Mouse (Mus musculus): ENCODE measurements around the gene Men1. TPM values are rescaled to one million over a fixed set of nuclear protein-coding genes. Genes with fewer than 3 reads are reported as not detected.

Men1 gene
- polyA plus RNA-seq, 1 experiment from 2014 or later = 103 TPM

DNA sequence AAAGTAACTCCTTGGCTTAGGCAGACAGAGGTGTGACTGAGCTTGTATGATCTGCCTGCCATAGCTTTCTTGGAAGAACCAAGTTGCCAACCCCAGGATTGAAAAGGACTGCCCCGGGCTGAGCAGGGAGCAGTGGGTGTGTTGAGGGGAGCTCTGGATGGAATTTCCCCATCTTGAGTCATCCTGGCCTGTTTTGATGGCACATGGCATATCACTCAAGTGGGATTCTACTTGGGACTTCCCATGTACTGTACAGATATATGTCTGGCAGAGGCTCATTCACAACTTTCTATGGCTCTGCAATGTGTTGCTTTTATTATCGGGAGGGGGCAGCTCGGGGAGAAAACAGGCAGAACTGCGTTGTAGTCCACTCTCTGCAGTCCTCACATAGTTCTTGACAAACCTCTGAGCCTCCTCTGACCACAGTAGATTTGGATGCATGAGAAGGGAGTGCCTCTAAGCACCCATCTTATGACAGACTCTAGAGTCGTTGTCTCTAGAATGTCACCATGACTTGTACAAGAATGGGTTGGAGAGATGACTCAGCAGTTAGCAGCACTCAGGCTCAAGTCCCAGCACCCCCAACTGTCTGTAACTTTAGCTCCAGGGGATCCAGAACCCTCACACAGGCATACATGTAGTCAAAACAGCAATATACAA, 38.1 kb upstream of the Men1 start:
- no peak for ATAC-seq (ENCODE audit: insufficient number of reproducible peaks, insufficient read depth, low FRiP score, low TSS enrichment, low read depth)
- no peak overlapping the region for H3K27ac ChIP-seq
- H3K9me3 ChIP-seq = no peaks in the 10 kb centered on the region
- no peaks in the 10 kb centered on the region for H3K4me1 ChIP-seq (replicated peaks)
- peaks cover 96% of the 10 kb centered on the region for H3K36me3 ChIP-seq
- no peak overlapping the region for H3K9ac ChIP-seq (replicated peaks)
- 94% methylated on average over 5 of the region's 5 CpGs for WGBS
- no peak overlapping the region for H3K4me3 ChIP-seq (replicated peaks)
- no peaks in the 10 kb centered on the region for H3K27me3 ChIP-seq
- H3K4me2 ChIP-seq = no peak overlapping the region

- Histone ChIP-seq H3K36me3 (peaks cover 89% of the 10 kb centered on the region), H3K4me1 (replicated peaks) (peaks cover 6% of the 10 kb centered on the region; the same call in 1 of the 2 replicates), H3K4me3 (replicated peaks) (no peak overlapping the region), H3K27me3 (no peaks in the 10 kb centered on the region), H3K9me3 (no peaks in the 10 kb centered on the region), H3K4me2 (no peak overlapping the region), H3K9ac (replicated peaks) (no peak overlapping the region), H3K27ac (no peak overlapping the region)
- 89% methylated on average over 9 of the region's 9 CpGs for WGBS
- no peak for ATAC-seq (ENCODE audit: insufficient number of reproducible peaks, insufficient read depth, low FRiP score, low TSS enrichment, low read depth)
Measured at GRCm38 (mm10) chr19:6297641-6298040, 37.1 kb upstream of the Men1 start.

DNA sequence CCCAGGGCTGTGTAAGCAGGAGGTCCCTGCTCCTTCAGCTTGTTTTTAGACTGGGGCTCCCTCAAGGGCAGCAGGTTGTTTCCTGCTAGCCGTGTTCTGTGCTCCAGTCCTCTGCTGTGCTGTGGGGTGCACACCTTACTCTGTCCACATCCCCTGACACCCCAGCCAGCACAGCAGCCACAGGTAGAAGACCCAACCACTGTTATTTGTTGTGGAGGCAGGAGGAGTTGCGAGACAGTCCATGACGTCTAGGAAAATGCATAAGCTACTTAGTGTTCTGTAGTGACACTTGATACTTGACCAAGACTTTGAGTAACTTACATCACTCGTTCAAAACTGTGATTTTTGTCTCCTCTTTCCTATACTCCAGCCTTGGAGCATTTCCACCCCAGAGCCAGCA, 35.8 kb upstream of the Men1 start:
- 75% methylated on average over 4 of the region's 4 CpGs for WGBS
- peaks cover 77% of the 10 kb centered on the region for H3K36me3 ChIP-seq
- H3K27me3 ChIP-seq = no peaks in the 10 kb centered on the region
- no peak overlapping the region for H3K9ac ChIP-seq (replicated peaks)
- no peaks in the 10 kb centered on the region for H3K9me3 ChIP-seq
- ATAC-seq (ENCODE audit: insufficient number of reproducible peaks, insufficient read depth, low FRiP score, low TSS enrichment, low read depth) = no peak
- peaks cover 14% of the 10 kb centered on the region; the same call in 1 of the 2 replicates for H3K4me1 ChIP-seq (replicated peaks)
- H3K27ac ChIP-seq = peak overlapping the region; percentile 53; the same call in 1 of the 2 replicates
- H3K4me3 ChIP-seq (replicated peaks) = no peak overlapping the region
- H3K4me2 ChIP-seq = no peak overlapping the region

DNA sequence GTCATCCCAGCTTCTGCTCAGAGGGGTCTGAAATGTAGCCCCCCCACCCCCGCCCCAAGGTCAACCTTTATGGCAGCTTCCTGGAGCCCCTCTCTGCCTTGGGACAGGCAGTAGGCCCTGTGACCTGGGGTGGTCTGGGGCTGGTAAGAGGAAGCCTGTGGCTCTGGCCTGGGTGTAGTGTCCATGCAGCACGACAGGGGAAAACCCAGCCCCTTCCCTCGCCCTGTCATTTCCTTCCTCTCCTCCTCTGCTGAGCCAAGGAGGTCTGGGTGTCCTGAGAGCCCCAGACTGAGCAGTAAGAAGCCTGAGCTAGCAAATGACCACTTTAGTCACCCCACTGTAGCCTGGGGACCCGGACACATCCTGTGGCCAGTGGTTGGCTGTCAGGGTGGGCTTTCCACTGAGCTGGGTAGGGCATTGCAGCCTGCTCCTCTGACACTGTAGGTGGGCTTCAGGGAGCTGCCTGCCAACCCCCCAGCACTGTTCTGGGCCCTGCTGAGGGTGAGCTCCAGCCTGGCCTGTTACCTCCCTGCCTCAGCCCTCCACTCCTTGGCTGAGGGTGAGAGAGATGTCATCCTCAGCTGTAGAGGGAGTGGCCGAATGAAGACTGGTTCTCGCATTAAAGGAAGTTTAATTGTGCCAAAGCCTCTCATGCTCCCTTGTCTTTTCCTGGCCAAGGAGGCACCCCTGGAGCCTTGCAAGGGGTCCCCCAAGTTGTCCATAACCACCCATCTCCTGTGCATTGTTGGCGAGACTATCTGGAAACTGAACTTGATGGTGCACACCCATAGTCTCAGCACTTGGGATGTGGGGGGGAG, 35.1 kb upstream of the Men1 start:
- H3K36me3 ChIP-seq = peaks cover 71% of the 10 kb centered on the region
- no peak overlapping the region for H3K9ac ChIP-seq (replicated peaks)
- no peak for ATAC-seq (ENCODE audit: insufficient number of reproducible peaks, insufficient read depth, low FRiP score, low TSS enrichment, low read depth)
- peaks cover 14% of the 10 kb centered on the region; the same call in 1 of the 2 replicates for H3K4me1 ChIP-seq (replicated peaks)
- H3K27me3 ChIP-seq = no peaks in the 10 kb centered on the region
- H3K4me3 ChIP-seq (replicated peaks) = no peak overlapping the region
- no peak overlapping the region for H3K4me2 ChIP-seq
- H3K27ac ChIP-seq = peak overlapping the region; percentile 53; the same call in 1 of the 2 replicates
- H3K9me3 ChIP-seq = no peaks in the 10 kb centered on the region
- WGBS = 82% methylated on average over 7 of the region's 7 CpGs

DNA sequence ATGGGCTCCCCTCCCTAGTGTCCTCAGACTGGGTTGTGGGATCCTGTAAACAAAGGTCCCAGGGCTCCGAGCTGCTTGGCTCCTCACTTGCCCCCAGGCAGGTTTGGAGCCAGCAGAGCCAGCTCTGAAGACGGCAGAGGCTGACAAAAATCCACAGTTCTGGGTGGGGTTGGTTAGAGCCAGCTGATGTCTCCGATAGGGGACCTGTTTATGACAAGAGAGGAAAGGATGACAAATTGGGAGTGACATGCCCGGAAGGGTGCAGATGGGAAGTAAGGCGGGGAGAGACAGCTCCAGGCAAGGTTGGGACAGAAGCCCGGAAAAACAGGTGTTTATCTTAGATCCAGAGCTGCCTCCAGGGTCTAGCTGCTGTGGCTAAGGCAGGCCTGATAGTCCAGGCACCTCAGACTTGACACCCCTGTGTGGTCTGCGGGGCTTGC, 34.4 kb upstream of the Men1 start:
- Histone ChIP-seq H3K27ac (peak overlapping the region; percentile 3; the same call in 1 of the 2 replicates), H3K36me3 (peaks cover 63% of the 10 kb centered on the region), H3K4me2 (no peak overlapping the region), H3K4me3 (replicated peaks) (no peak overlapping the region), H3K9ac (replicated peaks) (no peak overlapping the region), H3K4me1 (replicated peaks) (peaks cover 14% of the 10 kb centered on the region; the same call in 1 of the 2 replicates), H3K27me3 (no peaks in the 10 kb centered on the region), H3K9me3 (no peaks in the 10 kb centered on the region)
- 67% methylated on average over 7 of the region's 7 CpGs for WGBS
- ATAC-seq (ENCODE audit: insufficient number of reproducible peaks, insufficient read depth, low FRiP score, low TSS enrichment, low read depth) = no peak

- Histone ChIP-seq H3K27me3 (no peaks in the 10 kb centered on the region), H3K27ac (peak overlapping the region; percentile 82)
- 86% methylated on average over 5 of the region's 5 CpGs for WGBS
Measured at GRCm38 (mm10) chr19:6302114-6302513, 32.7 kb upstream of the Men1 start.

DNA sequence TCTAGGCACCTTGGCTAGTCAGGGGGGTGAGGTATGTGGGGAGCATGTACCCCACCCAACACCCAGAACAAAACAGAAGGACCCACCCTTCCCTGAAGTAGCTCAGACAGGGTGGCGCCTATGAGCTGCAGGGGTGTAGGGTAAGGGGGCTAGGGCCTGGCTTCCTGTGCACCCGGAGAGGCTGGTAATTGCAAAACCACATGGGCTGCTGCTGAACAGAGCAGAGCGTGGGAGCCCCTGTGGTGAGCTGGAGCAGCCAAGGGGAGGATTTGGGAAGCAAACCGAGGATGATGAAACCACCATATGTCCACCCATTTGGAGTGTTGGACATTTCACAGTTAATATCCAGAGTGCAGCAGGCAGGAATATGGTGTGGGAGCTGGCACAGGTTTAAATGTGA, 32.3 kb upstream of the Men1 start:
- Histone ChIP-seq H3K4me1 (replicated peaks) (peaks cover 19% of the 10 kb centered on the region), H3K4me3 (replicated peaks) (no peak overlapping the region), H3K27ac (peak overlapping the region; percentile 82), H3K4me2 (no peak overlapping the region), H3K36me3 (peaks cover 42% of the 10 kb centered on the region), H3K27me3 (no peaks in the 10 kb centered on the region), H3K9ac (replicated peaks) (no peak overlapping the region), H3K9me3 (no peaks in the 10 kb centered on the region)
- WGBS = 26% methylated on average over 4 of the region's 4 CpGs
- ATAC-seq (ENCODE audit: insufficient number of reproducible peaks, insufficient read depth, low FRiP score, low TSS enrichment, low read depth) = no peak

More at GRCm38 (mm10) chr19:6302114-6302513, 32.7 kb upstream of the Men1 start:
- H3K4me2 ChIP-seq = no peak overlapping the region
- ATAC-seq (ENCODE audit: insufficient number of reproducible peaks, insufficient read depth, low FRiP score, low TSS enrichment, low read depth) = no peak
- peaks cover 19% of the 10 kb centered on the region for H3K4me1 ChIP-seq (replicated peaks)
- no peaks in the 10 kb centered on the region for H3K9me3 ChIP-seq
- H3K36me3 ChIP-seq = peaks cover 46% of the 10 kb centered on the region
- H3K9ac ChIP-seq (replicated peaks) = no peak overlapping the region
- H3K4me3 ChIP-seq (replicated peaks) = no peak overlapping the region

GRCm38 (mm10) chr19:6303831-6304230, 30.9 kb upstream of the Men1 start:
- no peak overlapping the region for H3K4me3 ChIP-seq (replicated peaks)
- 78% methylated on average over 6 of the region's 6 CpGs for WGBS
- no peak for ATAC-seq (ENCODE audit: insufficient number of reproducible peaks, insufficient read depth, low FRiP score, low TSS enrichment, low read depth)
- H3K27me3 ChIP-seq = no peaks in the 10 kb centered on the region
- no peak overlapping the region for H3K4me2 ChIP-seq
- H3K9ac ChIP-seq (replicated peaks) = no peak overlapping the region
- no peaks in the 10 kb centered on the region for H3K9me3 ChIP-seq
- H3K27ac ChIP-seq = peak overlapping the region; percentile 82; the same call in 1 of the 2 replicates
- peaks cover 19% of the 10 kb centered on the region for H3K4me1 ChIP-seq (replicated peaks)
- peaks cover 29% of the 10 kb centered on the region for H3K36me3 ChIP-seq

DNA sequence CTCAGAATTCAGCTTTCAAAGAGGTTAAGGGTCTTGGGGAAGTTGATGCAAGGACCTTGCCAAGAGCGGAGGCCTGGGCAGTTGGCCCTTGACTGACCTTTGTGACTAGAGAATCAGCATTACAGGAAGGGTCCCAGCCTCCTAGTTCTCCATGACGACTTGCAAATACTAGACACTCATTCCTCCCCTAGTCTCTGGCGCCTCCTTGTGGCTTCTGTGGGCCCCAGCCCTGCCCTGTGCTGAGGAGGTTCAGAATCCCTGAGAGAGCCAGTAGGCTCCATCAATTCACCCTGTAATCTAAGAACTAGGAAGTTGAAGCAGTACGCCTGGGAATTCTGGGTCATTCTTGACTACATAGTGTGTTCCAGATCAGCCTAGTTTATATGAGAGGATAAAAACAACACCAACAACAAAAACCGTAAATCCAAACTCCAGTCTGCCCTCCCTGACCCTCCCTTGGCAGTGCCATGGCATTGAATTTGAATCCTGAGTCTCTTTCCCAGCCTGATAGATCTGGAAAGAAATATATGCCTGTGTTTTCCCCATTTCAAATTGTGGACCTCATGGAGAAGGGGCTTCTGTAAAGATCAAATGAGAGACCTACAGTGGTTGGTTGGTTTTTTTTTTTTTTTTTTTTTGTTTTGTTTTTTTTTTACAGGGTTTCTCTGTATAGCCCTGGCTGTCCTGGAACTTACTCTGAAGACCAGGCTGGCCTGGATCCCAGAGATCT, 29.8 kb upstream of the Men1 start:
- no peak overlapping the region for H3K4me2 ChIP-seq
- H3K27ac ChIP-seq = 0 out of 2 replicates have a peak overlapping the region, but pooled peaks have one; percentile 0
- H3K4me3 ChIP-seq (replicated peaks) = no peak overlapping the region
- ATAC-seq (ENCODE audit: insufficient number of reproducible peaks, insufficient read depth, low FRiP score, low TSS enrichment, low read depth) = 0 out of 2 replicates have a peak, but pooled peaks have one; percentile 11
- H3K4me1 ChIP-seq (replicated peaks) = peaks cover 19% of the 10 kb centered on the region
- no peak overlapping the region for H3K9ac ChIP-seq (replicated peaks)
- peaks cover 18% of the 10 kb centered on the region for H3K36me3 ChIP-seq
- no peaks in the 10 kb centered on the region for H3K27me3 ChIP-seq
- no peaks in the 10 kb centered on the region for H3K9me3 ChIP-seq
- 20% methylated on average over 5 of the region's 5 CpGs for WGBS

GRCm38 (mm10) chr19:6305517-6306115, 29.2 kb upstream of the Men1 start:
- no peak for ATAC-seq (ENCODE audit: insufficient number of reproducible peaks, insufficient read depth, low FRiP score, low TSS enrichment, low read depth)
- Histone ChIP-seq H3K4me1 (replicated peaks) (peaks cover 19% of the 10 kb centered on the region), H3K27ac (peak overlapping the region; percentile 75; the same call in 1 of the 2 replicates), H3K4me3 (replicated peaks) (peak overlapping the region; percentile 76), H3K9ac (replicated peaks) (peak overlapping the region; percentile 61), H3K4me2 (peak overlapping the region; percentile 79), H3K9me3 (no peaks in the 10 kb centered on the region), H3K36me3 (peaks cover 17% of the 10 kb centered on the region; the same call in 1 of the 2 replicates), H3K27me3 (no peaks in the 10 kb centered on the region)
- 51% methylated on average over 8 of the region's 8 CpGs for WGBS
